ENCODE assay signal across 10 mouse cellular contexts in the genomic region with DNA sequence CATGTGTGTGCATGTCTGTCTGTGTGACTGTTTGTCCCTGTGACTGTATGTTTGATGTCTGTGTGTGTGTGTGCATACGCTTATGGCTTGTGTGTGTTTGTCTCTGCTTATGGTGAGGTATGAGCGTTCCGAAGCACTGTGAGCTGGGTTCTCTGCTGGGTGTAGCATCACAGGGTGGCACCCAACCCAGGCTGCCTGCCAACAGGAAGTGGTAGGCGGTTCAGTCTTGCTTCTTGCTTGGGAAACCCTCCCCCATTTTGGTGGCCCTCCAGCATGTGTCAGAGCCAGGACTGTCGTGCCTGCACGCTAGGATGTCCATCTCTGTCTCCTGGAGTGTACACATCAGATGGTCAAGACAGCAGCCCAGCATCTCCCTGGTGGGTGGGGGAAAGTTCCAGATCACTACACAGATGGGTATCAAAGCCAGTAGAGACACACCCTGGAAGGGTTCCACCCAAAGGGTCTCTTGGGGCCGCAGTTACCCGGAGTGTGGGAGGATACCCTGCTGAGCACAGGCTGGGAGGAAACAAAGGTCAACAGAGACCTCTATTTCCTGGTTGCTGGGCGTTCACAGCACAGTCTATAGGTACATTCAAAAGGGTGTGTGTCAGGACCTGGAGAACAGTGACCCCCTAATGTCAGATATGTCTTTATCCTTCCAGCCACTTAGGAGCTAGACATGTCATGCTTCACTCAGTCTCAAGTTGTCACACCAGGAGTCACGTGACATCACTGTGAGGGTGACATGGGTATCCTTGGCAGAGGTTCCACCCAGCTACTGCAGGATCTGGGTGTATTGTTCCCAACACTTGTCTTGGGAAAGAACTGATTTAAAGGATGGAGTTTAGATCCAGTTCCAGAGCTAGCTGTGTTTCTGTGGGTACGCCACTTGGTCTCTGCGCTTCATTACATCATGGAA. TPM values are rescaled to one million over a fixed set of nuclear protein-coding genes. Genes with fewer than 3 reads are reported as not detected.
DNase-seq lines count a peak whose midpoint lies in the region; ATAC-seq and TF ChIP-seq lines count a peak whose summit lies in the region.
"Had no signal": no experiment of that assay in that cellular context is flagged by ENCODE, and none has a peak within 500 bp of the region (broad histone marks: within the 10 kb centered on the region; RNA-seq: fewer than 3 reads in every experiment).

No protein-coding gene starts in this region.

- H3K79me3 ChIP-seq in C2C12 (ENCODE audit: low read depth), result no peaks in the 10 kb centered on the region

- H3K9me3 ChIP-seq in forebrain, embryonic 13.5 days (replicated peaks), result no peaks in the 10 kb centered on the region
- H3K9me3 ChIP-seq in forebrain, embryonic 12.5 days, result no peaks in the 10 kb centered on the region
- H3K9me3 ChIP-seq in heart, embryonic 16.5 days (replicated peaks; ENCODE audit: control insufficient read depth, low read length), result no peaks in the 10 kb centered on the region
- H3K9me3 ChIP-seq: hindbrain, embryonic 15.5 days had no signal

- no peaks in the 10 kb centered on the region for H3K27me3 ChIP-seq in forebrain, embryonic 13.5 days
- no peaks in the 10 kb centered on the region for H3K27me3 ChIP-seq in forebrain, embryonic 12.5 days
- H3K27me3 ChIP-seq in C2C12 (ENCODE audit: control insufficient read depth, insufficient read depth, insufficient read length), result no peaks in the 10 kb centered on the region
- H3K27me3 ChIP-seq in heart, embryonic 16.5 days (ENCODE audit: control insufficient read depth, insufficient read depth, low read length), result no peaks in the 10 kb centered on the region
- H3K27me3 ChIP-seq: hindbrain, embryonic 15.5 days; Patski had no signal

- peaks cover 88% of the 10 kb centered on the region for H3K36me3 ChIP-seq in forebrain, embryonic 13.5 days (ENCODE audit: poor library complexity, severe bottlenecking)
- H3K36me3 ChIP-seq in forebrain, embryonic 12.5 days (replicated peaks), result peaks cover 88% of the 10 kb centered on the region
- no peaks in the 10 kb centered on the region for H3K36me3 ChIP-seq in C2C12 (ENCODE audit: control insufficient read depth, insufficient read depth)
- no peaks in the 10 kb centered on the region for H3K36me3 ChIP-seq in heart, embryonic 16.5 days (ENCODE audit: control insufficient read depth, insufficient read depth)

- ATAC-seq in forebrain, embryonic 13.5 days, result no peak
- no peak for ATAC-seq in forebrain, embryonic 12.5 days (ENCODE audit: low FRiP score)
- ATAC-seq in heart, embryonic 16.5 days (replicated peaks; ENCODE audit: extremely low read depth, insufficient read depth, low FRiP score), result peak; percentile 19; the same call in 1 of the 2 replicates
- ATAC-seq: Patski had no signal

- H3K79me2 ChIP-seq in C2C12 (ENCODE audit: control insufficient read depth, insufficient read depth), result no peaks in the 10 kb centered on the region

- H3K4me3 ChIP-seq in forebrain, embryonic 13.5 days, result no peak overlapping the region
- no peak overlapping the region for H3K4me3 ChIP-seq in forebrain, embryonic 12.5 days (replicated peaks)
- no peak overlapping the region for H3K4me3 ChIP-seq in C2C12 (ENCODE audit: insufficient read depth, poor library complexity, severe bottlenecking)
- no peak overlapping the region for H3K4me3 ChIP-seq in heart, embryonic 16.5 days (ENCODE audit: low read length)
- H3K4me3 ChIP-seq: hindbrain, embryonic 15.5 days had no signal

- TF ChIP-seq CTCF in C2C12 (IDR thresholded peaks at IDR 0.05; ENCODE audit: control insufficient read depth, insufficient read depth, insufficient read length), result no peak

- peak; percentile 54 to 55 for DNase-seq in cerebellum, postnatal 10 days
- peak; percentile 78 to 84 for DNase-seq in layer of hippocampus, postnatal 36 days
- peak; percentile 83 to 86 for DNase-seq in natural killer cell, adult 2 months (ENCODE audit: low spot score in 2 of 2)
- DNase-seq in thymus, postnatal 25 days, result peak; percentile 86

- H3K4me1 ChIP-seq in forebrain, embryonic 13.5 days, result peaks cover 89% of the 10 kb centered on the region
- H3K4me1 ChIP-seq in forebrain, embryonic 12.5 days, result peaks cover 72% of the 10 kb centered on the region
- H3K4me1 ChIP-seq in heart, embryonic 16.5 days (ENCODE audit: control insufficient read depth, insufficient read depth, low read length), result peaks cover 34% of the 10 kb centered on the region

- WGBS in forebrain, embryonic 13.5 days, result 79% methylated on average over 12 of the region's 12 CpGs
- WGBS in forebrain, embryonic 12.5 days, result 89% methylated on average over 12 of the region's 12 CpGs
- WGBS in heart, embryonic 16.5 days, result 60% methylated on average over 12 of the region's 12 CpGs

- H3K27ac ChIP-seq in forebrain, embryonic 13.5 days, result peak overlapping the region; percentile 8; the same call in 1 of the 2 replicates
- no peak overlapping the region for H3K27ac ChIP-seq in forebrain, embryonic 12.5 days
- H3K27ac ChIP-seq in heart, embryonic 16.5 days (ENCODE audit: low read length), result peak overlapping the region; percentile 50
- H3K27ac ChIP-seq: hindbrain, embryonic 15.5 days had no signal

- H3K4me2 ChIP-seq in forebrain, embryonic 13.5 days, result 0 out of 2 replicates have a peak overlapping the region, but pooled peaks have one; percentile 6
- no peak overlapping the region for H3K4me2 ChIP-seq in forebrain, embryonic 12.5 days
- no peak overlapping the region for H3K4me2 ChIP-seq in heart, embryonic 16.5 days (ENCODE audit: low read depth, low read length)
- H3K4me2 ChIP-seq: hindbrain, embryonic 15.5 days had no signal

- H3ac ChIP-seq in C2C12 (ENCODE audit: control insufficient read depth, insufficient read length, low read depth), result no peak overlapping the region

- no peak overlapping the region for H3K9ac ChIP-seq in forebrain, embryonic 13.5 days
- H3K9ac ChIP-seq in forebrain, embryonic 12.5 days, result no peak overlapping the region
- H3K9ac ChIP-seq in heart, embryonic 16.5 days (ENCODE audit: low read length), result no peak overlapping the region
- H3K9ac ChIP-seq: hindbrain, embryonic 15.5 days had no signal

TF ChIP-seq in C2C12, 6 proteins besides CTCF, POLR2A, EP300 and RAD21:
- no peak for TF ChIP-seq MAX (IDR thresholded peaks at IDR 0.05)
- TF ChIP-seq USF1 (IDR thresholded peaks at IDR 0.05; ENCODE audit: low read depth), result peak; percentile 74
- no peak for TF ChIP-seq MYOG (IDR thresholded peaks at IDR 0.05; ENCODE audit: control insufficient read depth, extremely low read depth, insufficient read length)

RNA-seq across cellular contexts. Expression of gene Sbk1, which starts 13.1 kb away (rescaled TPM):
- polyA plus RNA-seq in forebrain, embryonic 13.5 days (2015; fragmentation: Nextera tagmentation; extraction: Ambion mirVana), result 212 and 215 TPM in 2 replicates
- 264 and 272 TPM in 2 replicates for polyA plus RNA-seq in forebrain, embryonic 12.5 days (2016; fragmentation: Nextera tagmentation; extraction: Ambion mirVana)
- 11.3 TPM for polyA plus RNA-seq in C2C12 (2012; fragmentation: generic; extraction: Trizol)
- 12.1 and 13.6 TPM in 2 replicates for polyA plus RNA-seq in heart, embryonic 16.5 days (2015; fragmentation: Nextera tagmentation; extraction: Ambion mirVana)
- 10 to 100 TPM; 90.8 to 93.6 TPM for total RNA-seq in layer of hippocampus, postnatal 36 days (2021)

Comparison
In these comparisons a context has a peak if more than half of its experiments do, and no peak if none do; other contexts are left out.
1. RNA of gene Sbk1, which starts 13.1 kb away (polyA plus RNA-seq): 264 to 272 TPM in forebrain, embryonic 12.5 days and 212 to 215 TPM in forebrain, embryonic 13.5 days; 12.1 to 13.6 TPM in heart, embryonic 16.5 days and 11.3 TPM in C2C12 (single experiment); every median in the first group is over 10 times any median in the second.
2. Peak in every context shown above with its lines, with median percentiles within 50 percentile points of each other: DNase-seq.